ENCODE assay signal across 9 mouse cellular contexts in the genomic region with DNA sequence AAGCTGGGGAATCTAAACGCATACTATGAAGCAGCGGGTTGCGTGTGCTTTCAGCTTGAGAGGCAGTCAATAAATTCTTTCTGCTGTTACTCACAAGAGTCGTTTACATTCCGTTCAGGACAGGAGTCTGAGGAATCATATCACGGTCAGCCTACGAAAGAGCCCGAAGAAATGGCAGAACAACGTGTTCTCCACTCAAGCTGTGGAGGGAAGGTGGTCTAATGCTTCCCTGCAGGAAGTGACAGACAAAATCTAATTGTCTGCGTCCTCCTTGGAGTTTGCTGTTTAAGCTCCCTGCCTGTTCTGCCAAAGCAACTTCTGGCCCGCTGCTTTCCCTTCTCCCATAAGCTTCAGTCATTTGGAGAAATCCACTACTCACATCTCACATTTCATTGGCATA. TPM values are rescaled to one million over a fixed set of nuclear protein-coding genes. Genes with fewer than 3 reads are reported as not detected.
DNase-seq lines count a peak whose midpoint lies in the region; ATAC-seq and TF ChIP-seq lines count a peak whose summit lies in the region.
"Had no signal": no experiment of that assay in that cellular context is flagged by ENCODE, and none has a peak within 500 bp of the region (broad histone marks: within the 10 kb centered on the region; RNA-seq: fewer than 3 reads in every experiment).

No protein-coding gene starts in this region.

- no peak overlapping the region for H3K9ac ChIP-seq in embryonic facial prominence, embryonic 15.5 days
- H3K9ac ChIP-seq in hindbrain, postnatal 0 days (replicated peaks; ENCODE audit: low read length): peak overlapping the region; percentile 28; the same call in 1 of the 2 replicates
- H3K9ac ChIP-seq in neural tube, embryonic 14.5 days (replicated peaks; ENCODE audit: low read depth, low read length): peak overlapping the region; percentile 25; the same call in 1 of the 2 replicates

- no peaks in the 10 kb centered on the region for H3K9me3 ChIP-seq in embryonic facial prominence, embryonic 15.5 days (replicated peaks)
- no peaks in the 10 kb centered on the region for H3K9me3 ChIP-seq in hindbrain, postnatal 0 days (ENCODE audit: low read length)
- no peaks in the 10 kb centered on the region for H3K9me3 ChIP-seq in neural tube, embryonic 14.5 days (ENCODE audit: control insufficient read depth, low read length)

- peak overlapping the region; percentile 19; the same call in 1 of the 2 replicates for H3K4me3 ChIP-seq in left cerebral cortex, adult 2 months
- H3K4me3 ChIP-seq in embryonic facial prominence, embryonic 15.5 days (replicated peaks): peak overlapping the region; percentile 14; the same call in 1 of the 2 replicates
- peak overlapping the region; percentile 26 for H3K4me3 ChIP-seq in hindbrain, postnatal 0 days (ENCODE audit: low read length)
- peak overlapping the region; percentile 25 for H3K4me3 ChIP-seq in neural tube, embryonic 14.5 days (ENCODE audit: low read depth, low read length)

- no peak for TF ChIP-seq CTCF in left cerebral cortex, adult 2 months (IDR thresholded peaks at IDR 0.05)
- TF ChIP-seq CTCF in hindbrain, postnatal 0 days (IDR thresholded peaks at IDR 0.05; ENCODE audit: low read depth): no peak

- no peaks in the 10 kb centered on the region for H3K27me3 ChIP-seq in embryonic facial prominence, embryonic 15.5 days
- H3K27me3 ChIP-seq in hindbrain, postnatal 0 days (ENCODE audit: insufficient read depth, low read length): no peaks in the 10 kb centered on the region
- H3K27me3 ChIP-seq in neural tube, embryonic 14.5 days (ENCODE audit: control insufficient read depth, insufficient read depth, low read length): no peaks in the 10 kb centered on the region

- no peaks in the 10 kb centered on the region for H3K36me3 ChIP-seq in embryonic facial prominence, embryonic 15.5 days
- no peaks in the 10 kb centered on the region for H3K36me3 ChIP-seq in hindbrain, postnatal 0 days (ENCODE audit: insufficient read depth, low read length)
- H3K36me3 ChIP-seq in neural tube, embryonic 14.5 days (ENCODE audit: control insufficient read depth, insufficient read depth, low read length): no peaks in the 10 kb centered on the region

- no peak for DNase-seq in left cerebral cortex, adult 2 months (ENCODE audit: extremely low spot score in 1 of 2, low spot score in 2 of 2)
- DNase-seq in left cerebral cortex, adult 9 months (ENCODE audit: low spot score in 2 of 2): no peak
- peak; percentile 38 for DNase-seq in hindbrain, postnatal 0 days (ENCODE audit: low spot score)
- no peak for DNase-seq in right cerebral cortex, adult 18-20 months
- DNase-seq in layer of hippocampus, adult 11-12 months (ENCODE audit: low spot score): no peak
- DNase-seq: layer of hippocampus, adult 9-11 months had no signal

- 0 out of 2 replicates have a peak, but pooled peaks cover 3% of the 10 kb centered on the region for H3K4me1 ChIP-seq in embryonic facial prominence, embryonic 15.5 days
- peaks cover 6% of the 10 kb centered on the region; the same call in 1 of the 2 replicates for H3K4me1 ChIP-seq in hindbrain, postnatal 0 days (ENCODE audit: insufficient read depth, low read length)
- H3K4me1 ChIP-seq in neural tube, embryonic 14.5 days (ENCODE audit: control insufficient read depth, insufficient read depth, low read length): peaks cover 14% of the 10 kb centered on the region; the same call in 1 of the 2 replicates

- peak overlapping the region; percentile 36 for H3K4me2 ChIP-seq in embryonic facial prominence, embryonic 15.5 days (replicated peaks)
- peak overlapping the region; percentile 62 for H3K4me2 ChIP-seq in hindbrain, postnatal 0 days (ENCODE audit: low read depth, low read length)
- H3K4me2 ChIP-seq in neural tube, embryonic 14.5 days (ENCODE audit: low read depth, low read length): peak overlapping the region; percentile 50

- intact Hi-C loops in left cerebral cortex, adult 2 months (cut with DNase I): no loop called here

- ATAC-seq in embryonic facial prominence, embryonic 15.5 days (ENCODE audit: insufficient number of reproducible peaks, low FRiP score, low TSS enrichment, low read depth): no peak
- peak; percentile 67 for ATAC-seq in hindbrain, postnatal 0 days
- ATAC-seq in neural tube, embryonic 14.5 days (ENCODE audit: low read depth): peak; percentile 50; the same call in 1 of the 2 replicates

- H3K27ac ChIP-seq in left cerebral cortex, adult 2 months: 0 out of 2 replicates have a peak overlapping the region, but pooled peaks have one; percentile 57
- no peak overlapping the region for H3K27ac ChIP-seq in embryonic facial prominence, embryonic 15.5 days (replicated peaks)
- peak overlapping the region; percentile 67 for H3K27ac ChIP-seq in hindbrain, postnatal 0 days
- H3K27ac ChIP-seq in neural tube, embryonic 14.5 days (ENCODE audit: low read depth, low read length): peak overlapping the region; percentile 77

- WGBS in embryonic facial prominence, embryonic 15.5 days: 23% methylated on average over 11 of the region's 11 CpGs
- 6% methylated on average over 11 of the region's 11 CpGs for WGBS in hindbrain, postnatal 0 days
- WGBS in neural tube, embryonic 14.5 days: 12% methylated on average over 11 of the region's 11 CpGs

RNA-seq across cellular contexts. Expression of a gene that starts 50.9 kb away (rescaled TPM):
- 1 to 10 TPM; 7.8 to 8.3 TPM for total RNA-seq in left cerebral cortex, adult 2 months (2021)
- 0.25 and 0.43 TPM in 2 replicates for polyA plus RNA-seq in embryonic facial prominence, embryonic 15.5 days (2015; fragmentation: Nextera tagmentation; extraction: Ambion mirVana)
- total RNA-seq in hindbrain, postnatal 0 days (2014; rRNA removed): 2.6 and 3.3 TPM in 2 replicates
- polyA plus RNA-seq in hindbrain, postnatal 0 days (2015; fragmentation: Nextera tagmentation; extraction: Ambion mirVana): 0.71 and 0.78 TPM in 2 replicates
- polyA plus RNA-seq in neural tube, embryonic 14.5 days (2014; fragmentation: Nextera tagmentation; extraction: Ambion mirVana): 3.9 and 4.0 TPM in 2 replicates
- total RNA-seq: gastrocnemius, adult 18-20 months had no signal
